Mouse (Mus musculus) liver, postnatal 0 days (tissue): ENCODE measurements at regions not wholly inside any gene's neighbourhood (a gene's known extent, or its start where the extent isn't known, plus 50 kb on each side); places are given as distances from the start of the nearest gene placed in this dataset.

Experiments used
- CTCF ChIP-seq: sonication (generic); IDR thresholded peaks from 2 replicates; pipeline ENCODE4 v1.5.1; 2016; ENCODE audit warnings: antibody characterized with exemption, low read depth
- EP300 ChIP-seq: IDR thresholded peaks from 2 replicates; pipeline ENCODE4 v1.6.1; 2016; ENCODE audit warnings: antibody characterized with exemption, low read depth, mild to moderate bottlenecking

DNA sequence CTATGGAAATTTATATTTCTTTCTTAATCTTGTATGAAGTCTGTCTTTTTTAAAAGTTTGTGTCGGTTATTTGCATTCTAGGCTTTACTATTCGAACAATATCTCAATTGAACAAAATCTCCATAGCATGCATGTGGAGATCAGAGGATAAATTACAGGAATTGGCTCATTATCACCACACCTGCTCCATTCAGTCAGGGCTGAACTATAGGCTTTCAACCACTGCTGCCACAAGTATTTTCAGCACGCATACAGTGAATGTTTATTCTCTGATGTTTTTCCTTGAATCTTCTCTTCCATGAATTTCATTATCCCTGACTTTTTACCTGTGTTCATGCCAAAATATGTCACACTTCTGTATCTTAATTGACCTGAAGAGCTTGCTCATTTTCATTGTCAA lies 207.2 kb downstream of the Etv1 start:
- no peak for TF ChIP-seq CTCF
- TF ChIP-seq EP300, result no peak
